Mouse (Mus musculus) heart, adult 18-20 months (tissue): ENCODE results near the gene Stk32c. TPM values are rescaled to one million over a fixed set of nuclear protein-coding genes. Genes with fewer than 3 reads are reported as not detected.

ENCODE experiments used
- DNase-seq, 2 experiments: peaks; one replicate each; pipeline ENCODE4 v3.0.0; 2021 to 2022; ENCODE audit warnings: mixed read lengths in 1 of 2
- total RNA-seq, 2 experiments: library from RNA; stranded (reverse); gene quantifications; 2 replicates each; pipeline ENCODE4 v1.2.3; 2021

The Stk32c gene
- total RNA-seq, 2 experiments from 2014 or later = 0.51 to 0.92 TPM

DNA sequence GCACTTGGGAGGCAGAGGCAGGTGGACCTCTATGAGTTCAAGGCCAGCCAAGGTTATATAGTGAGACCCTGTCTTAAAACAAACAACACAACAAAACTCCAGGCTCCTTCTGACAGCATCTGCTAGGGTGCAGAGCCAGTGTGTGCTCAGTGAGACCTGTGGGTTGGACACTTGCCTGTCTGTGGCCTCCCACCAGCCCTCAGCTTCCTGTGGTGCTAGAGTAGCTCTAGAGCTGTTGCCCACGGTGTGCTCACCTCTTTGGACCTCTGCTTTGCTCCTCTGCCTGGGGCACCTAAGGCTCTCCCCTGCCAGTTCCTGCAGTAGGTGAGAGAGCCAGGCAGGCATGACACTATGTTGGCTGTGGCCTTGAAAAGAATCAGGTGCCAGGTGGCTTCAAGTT, 69.3 kb downstream of the Stk32c start:
- no peak for DNase-seq

DNA sequence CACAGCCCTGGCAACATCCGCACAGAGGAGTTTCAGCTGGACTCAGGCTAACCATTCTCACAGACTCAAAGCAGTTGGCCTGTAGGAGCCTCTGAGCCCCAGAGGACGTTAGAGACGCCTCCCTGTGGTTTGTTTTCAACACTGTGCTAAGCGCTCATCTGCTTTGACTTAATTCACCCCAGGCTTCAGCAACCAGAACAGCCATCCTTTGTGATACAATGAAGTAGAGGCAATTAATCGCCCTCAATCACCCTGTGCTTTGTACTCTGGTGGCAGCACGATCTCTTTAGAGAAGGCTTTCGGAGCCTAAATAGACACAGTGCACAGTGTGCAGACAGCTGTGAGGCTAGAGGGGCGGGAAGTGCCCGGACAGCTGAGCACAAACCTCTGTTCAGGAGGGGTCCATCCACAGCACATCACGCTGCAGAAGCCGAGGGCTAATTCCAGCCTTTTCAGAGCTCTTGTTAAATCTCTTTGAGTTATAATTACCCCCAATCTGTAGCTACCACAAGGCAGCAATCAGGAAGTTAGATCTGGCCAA, 73.1 kb downstream of the Stk32c start:
- DNase-seq = no peak

DNA sequence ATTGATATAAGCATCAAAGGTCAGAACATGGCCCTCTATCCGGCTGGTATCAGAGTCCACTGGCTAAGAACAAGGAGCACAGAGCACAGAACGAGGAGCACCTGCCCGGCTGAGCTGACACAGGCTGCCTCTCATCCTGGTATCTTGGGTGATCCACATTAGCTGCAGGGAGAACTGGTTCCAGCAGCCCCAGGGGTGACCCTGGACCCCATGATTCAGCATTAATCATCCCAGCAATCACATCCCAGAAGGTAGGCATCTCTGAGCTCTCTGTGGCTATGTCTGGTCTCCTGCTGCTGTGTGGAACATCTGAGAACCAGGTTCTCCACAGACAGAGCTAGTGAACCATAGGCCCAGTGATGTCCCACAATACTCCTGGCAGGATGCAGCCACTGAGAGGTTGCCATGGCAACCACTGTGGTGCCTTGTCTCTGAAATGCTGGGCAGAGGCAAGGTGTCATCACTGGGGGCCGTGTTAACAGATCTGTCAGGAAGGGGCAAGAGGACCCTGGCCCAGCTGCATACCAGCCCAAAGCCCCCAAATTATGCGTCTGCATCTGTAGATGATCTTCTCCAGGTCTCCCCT, 76.1 kb downstream of the Stk32c start:
- no peak for DNase-seq

DNA sequence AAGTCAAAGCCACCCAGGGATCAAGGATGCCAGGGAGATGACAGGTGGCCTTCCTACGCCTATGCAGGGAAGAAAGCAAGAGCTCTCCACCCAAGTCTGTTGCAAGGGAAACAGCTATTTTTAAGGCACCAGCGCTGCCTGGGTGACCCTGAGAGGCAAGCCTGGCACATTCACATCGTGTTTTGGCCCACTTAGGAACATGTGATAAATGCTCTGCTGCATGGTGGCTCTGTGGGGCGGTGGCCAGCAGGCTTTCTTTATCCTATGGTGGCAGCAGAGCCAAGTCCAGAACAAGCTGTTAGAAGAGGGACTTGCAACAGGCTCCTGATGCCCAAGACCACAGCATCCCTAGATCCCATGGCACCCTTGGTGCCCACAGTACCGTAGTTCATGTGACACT, 77.9 kb downstream of the Stk32c start:
- DNase-seq = peak; percentile 51 to 67

DNA sequence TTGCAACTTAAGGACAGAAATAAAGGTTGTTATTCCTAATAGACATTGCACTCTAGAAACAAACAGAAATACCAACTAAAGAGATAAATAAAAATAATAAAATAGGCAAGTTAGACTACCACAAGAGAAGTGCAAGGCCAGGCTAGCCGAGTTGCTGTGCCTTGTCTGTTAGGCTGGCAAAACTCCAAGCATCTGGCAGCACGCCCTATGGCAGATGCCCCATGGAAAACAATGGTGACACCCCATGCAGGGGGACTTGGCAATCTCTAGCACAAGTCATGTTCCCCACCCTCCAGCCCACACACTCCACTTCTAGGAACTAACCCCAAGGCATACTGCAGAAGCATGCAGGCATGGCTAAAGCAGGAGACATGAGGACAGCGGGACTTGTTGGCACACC, 79.7 kb downstream of the Stk32c start:
- DNase-seq = peak; percentile 26 to 64

GRCm38 (mm10) chr7:139131538-139131937, 81.6 kb downstream of the Stk32c start:
- DNase-seq = peak in 1 of 2 experiments; percentile 10

DNA sequence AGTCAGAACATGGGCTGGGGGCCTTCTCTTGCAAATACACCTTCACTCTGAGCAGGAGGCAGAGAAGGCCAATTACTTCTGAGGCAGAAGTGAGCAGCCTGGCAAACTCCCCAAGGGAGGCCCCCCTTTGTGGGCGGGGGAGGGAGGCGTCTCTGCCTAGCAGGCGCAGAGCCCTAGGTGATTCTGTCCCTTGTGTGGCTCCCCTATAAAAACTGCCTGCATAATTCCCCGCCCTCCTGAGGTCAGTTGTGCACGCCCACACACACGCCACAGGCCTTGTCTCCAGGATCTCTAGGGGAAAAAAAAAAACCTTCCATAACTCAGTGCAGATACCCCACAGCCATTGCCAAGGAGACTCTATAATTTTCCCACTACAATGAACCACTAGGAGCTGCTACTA, 82.7 kb downstream of the Stk32c start:
- DNase-seq = no peak

- no peak for DNase-seq
These were observed 84.1 kb downstream of the Stk32c start for GRCm38 (mm10) chr7:139128994-139129393.

DNA sequence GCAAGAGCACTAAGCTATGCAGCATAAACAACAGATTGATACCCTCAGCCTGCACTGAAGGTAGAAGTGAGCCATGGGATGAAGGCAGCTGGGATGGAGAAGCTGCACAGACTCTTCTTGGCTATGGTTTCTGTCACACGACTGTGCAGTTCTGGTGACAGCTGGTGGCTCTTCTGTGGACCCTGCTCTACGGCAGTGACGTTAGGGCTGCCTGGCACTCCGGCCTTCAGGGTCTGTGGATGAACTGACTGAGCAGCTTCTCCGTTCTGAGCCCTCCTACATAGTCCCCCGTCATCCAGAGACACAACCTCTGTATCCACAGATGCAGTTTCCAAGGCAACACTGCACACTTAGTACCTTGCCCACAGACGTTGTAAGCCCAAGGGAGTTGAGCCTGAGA, 86.6 kb downstream of the Stk32c start:
- no peak for DNase-seq

GRCm38 (mm10) chr7:139125881-139126280, 87.2 kb downstream of the Stk32c start:
- DNase-seq = no peak

GRCm38 (mm10) chr7:139119775-139120153, 93.3 kb downstream of the Stk32c start:
- no peak for DNase-seq

DNA sequence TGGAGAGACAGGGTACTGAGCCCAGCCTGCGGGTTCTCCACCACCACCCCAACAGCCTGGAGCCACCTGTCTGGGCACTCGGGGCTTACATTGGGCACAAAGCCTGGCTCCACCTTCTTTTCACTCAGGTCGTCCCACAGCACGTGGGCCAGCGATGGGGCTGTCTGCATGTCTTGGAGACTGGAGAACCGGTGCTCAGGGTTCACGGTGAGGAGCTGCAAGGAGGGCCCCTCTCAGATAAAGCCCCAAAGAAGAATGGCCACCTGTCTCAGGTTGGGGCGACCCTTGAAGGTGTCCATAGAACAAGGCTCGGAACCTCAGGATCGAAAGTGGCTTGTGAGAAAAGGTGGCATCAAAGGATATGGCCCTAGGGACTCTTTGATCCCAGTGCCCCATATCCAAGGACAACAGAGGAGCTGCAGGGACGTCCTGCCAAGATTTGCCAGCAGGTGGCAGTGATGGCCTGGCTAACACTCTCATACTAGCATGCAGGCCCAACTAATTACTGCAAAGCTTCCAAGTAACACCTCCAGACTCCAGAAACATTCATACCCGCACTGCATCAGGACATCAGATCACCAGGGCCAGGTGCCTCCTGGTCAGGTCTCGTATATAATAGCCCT, 93.8 kb downstream of the Stk32c start:
- peak; percentile 78 to 91 for DNase-seq

DNA sequence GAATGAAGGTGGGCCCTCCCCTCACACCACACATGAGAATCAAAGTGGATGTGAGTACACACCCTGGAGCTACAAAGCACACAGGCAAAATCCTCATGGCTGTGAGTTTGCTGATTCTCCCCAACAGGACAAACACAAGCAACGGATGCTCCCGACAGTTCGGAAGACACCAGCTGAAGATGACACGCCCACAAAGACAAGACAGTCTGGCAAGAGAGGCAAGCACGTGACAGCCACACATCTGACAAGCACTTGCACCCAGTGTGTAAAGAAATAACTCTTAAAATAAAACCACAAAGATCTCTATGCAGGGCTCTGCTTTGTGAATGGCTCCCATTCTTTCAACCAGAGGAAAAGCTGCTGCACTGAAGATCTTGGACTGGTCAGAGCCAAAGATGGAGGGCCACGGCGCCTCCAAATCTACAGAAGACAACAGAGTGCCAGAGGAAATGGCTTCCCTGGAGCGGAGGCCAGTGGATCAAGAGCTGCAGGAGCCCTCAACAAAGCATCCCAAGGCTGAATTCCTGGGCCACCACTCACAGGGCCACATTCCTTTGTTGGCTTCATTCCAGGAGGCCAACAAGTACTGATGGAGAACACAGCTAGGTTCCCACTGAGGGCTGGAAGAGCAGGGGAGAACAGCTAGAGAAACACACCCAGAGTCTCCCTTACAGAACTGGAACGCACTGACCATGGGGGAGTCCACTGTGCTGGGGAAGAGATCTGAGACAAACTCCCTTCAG, 105.0 kb downstream of the Stk32c start:
- no peak for DNase-seq

DNA sequence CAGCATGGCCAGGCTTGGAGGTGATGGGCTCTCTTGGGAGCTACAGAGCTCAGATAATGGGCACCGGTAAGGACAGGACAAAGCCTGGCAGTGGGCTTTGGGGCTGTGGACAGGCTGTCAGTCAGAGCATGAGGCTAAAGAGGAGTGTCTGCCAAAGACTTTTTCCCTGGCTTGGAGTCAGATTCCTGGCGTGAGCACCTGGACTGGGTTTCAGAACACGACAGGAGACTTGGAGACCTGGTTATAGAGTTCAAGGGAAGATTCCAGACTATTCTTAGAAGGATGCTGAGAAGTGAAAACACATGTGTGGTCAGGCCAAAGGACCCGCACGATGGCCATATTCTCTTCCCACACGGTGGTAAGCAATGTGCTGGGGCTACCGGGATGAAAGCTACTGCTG, 107.4 kb downstream of the Stk32c start:
- no peak for DNase-seq

GRCm38 (mm10) chr7:139105076-139105475, 108.0 kb downstream of the Stk32c start:
- DNase-seq = no peak

DNA sequence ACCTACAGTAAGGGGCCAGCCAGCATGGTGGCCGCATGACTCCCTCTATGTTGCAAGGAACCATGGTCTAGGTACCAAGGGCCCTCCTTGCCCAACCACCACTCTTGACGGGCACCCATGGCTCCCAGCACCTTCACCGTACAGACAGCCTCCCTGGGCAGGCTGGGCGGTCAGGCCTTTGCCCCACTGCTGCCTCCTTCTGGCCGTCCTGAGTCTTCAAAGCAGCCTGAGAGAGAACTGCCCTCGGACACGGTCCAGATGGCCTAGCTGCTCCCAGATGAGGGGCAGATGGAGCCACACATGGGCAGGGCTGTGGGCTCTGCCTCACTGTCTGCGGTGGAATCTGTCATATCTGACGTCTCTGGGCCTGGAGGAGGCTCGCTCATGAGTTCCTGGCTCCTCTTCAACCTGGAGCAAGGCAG, 109.1 kb downstream of the Stk32c start:
- no peak for DNase-seq

DNA sequence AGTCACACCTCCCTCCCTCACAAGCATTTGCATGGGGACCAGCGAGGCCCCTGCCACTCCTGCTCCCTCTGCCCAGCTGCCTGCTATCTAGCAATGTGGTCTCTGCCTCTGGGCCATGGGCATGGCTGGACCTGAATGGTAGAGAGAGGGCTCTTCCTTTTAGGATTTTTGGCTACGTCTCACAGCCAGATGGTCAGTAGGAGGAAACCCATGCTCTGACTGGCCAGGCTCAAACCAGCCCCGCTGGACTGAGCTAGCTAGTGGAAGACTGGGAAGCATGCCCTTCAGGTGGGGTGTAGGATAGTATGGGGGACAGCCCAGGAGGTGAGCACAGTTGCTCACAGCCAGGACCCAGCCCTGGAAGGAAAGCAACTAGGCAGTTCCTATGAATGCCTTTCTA, 111.3 kb downstream of the Stk32c start:
- no peak for DNase-seq

DNA sequence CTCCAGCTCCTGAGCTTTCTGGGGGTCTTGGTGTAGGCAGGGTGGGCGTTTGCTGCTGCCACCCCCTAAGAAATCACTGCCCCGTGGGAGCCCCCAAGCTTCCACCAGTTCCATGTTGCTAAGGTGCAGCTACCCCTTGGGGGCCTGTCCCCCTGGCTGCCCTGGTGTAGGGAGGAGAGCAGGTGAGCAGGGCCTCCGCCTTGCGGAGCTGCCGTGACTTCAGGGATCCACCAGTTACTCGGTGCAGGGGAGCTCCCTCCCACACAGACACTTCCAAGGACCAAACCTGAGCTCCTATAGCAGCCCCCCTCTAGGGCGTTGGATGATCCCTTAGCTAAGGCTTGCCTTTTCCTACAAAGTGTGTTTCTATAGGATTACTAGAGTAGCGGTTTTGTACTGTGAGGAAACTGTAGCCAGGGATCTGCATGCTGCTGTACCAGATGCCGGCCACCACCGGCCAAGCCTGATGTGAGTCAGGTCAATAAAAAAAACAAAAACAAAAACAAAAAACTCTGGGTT, 111.8 kb downstream of the Stk32c start:
- no peak for DNase-seq

DNA sequence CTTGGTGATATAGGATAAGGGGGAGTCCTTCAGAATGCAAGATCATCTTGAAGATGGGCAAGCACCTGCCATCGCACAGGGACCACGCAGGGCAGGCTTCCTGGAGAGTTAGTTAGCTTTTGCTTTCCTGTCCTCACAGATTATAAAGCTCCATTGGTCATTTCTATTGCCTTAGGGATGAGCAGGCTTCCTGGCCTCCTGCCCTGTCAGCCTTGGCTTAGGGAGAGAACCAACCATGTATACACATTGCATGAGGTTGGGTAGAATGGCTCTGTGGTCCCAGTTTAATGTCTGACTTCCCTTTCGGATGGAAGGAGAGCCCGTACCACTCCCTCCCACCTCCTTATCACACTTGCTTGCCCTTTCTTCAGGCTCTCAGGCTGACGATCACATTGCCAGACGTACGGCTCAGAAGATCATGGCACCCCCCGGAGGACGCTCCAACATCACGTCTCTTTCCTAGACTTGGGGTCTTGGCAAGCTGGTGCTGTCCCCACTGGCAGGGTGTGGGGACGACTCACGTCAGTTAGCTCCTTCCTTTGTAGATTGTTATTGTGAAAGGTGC, 112.5 kb downstream of the Stk32c start:
- DNase-seq = no peak

GRCm38 (mm10) chr7:139096399-139096798, 116.7 kb downstream of the Stk32c start:
- DNase-seq = no peak

DNA sequence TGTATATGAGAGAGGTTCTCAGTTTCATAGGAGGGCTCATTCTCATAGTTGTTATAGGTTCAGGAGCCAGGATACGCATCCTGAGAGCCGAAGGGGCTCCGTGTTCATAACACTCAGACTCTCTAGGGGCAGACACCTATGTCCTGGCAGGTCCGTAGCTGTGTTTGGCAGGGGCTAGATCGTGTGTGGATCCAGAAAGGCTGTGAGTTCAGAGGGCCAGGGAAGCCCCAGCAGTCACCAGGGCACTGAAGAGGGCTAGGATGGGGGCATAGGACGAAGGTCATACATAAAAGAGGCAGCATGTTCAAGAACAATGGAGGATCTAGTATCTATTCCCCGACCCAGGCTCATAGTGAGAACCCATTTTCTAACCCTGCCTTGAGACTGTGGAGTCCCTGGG, 117.8 kb downstream of the Stk32c start:
- no peak for DNase-seq

DNA sequence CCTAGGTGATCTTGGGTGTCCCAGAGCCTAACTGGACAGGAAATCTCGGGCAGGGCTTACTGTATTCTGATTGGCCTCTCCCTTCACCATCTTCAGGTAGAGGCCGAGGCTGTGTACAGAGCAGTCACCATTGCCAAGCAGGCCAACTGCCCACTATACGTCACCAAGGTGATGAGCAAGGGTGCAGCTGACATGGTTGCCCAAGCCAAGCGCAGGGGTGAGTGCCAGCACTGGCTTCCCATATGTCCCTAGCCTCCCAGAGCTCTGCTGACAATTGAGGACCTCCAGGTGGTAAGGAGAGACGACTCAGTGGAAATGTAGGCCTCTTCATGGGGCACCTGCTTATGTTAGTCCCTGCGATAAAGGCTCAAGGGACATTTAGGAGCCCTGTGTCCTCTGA, 118.3 kb downstream of the Stk32c start:
- no peak for DNase-seq

- DNase-seq = no peak
These were observed 119.3 kb downstream of the Stk32c start for GRCm38 (mm10) chr7:139093781-139094180.
